Comparison of ENCODE assay signal across 22 mouse cellular contexts in genomic region chr9:94512246-94512645, GRCm38 (mm10). TPM values are rescaled to one million over a fixed set of nuclear protein-coding genes. Genes with fewer than 3 reads are reported as not detected.
A peak's percentile ranks its signal among the peaks of the same experiment; 100 is the strongest.
DNase-seq lines count a peak whose midpoint lies in the region; ATAC-seq lines count a peak whose summit lies in the region.
"Had no signal": no experiment of that assay in that cellular context is flagged by ENCODE, and none has a peak within 500 bp of the region (broad histone marks: within the 10 kb centered on the region; RNA-seq: fewer than 3 reads in every experiment).

No protein-coding gene starts in this region.

- H3K27ac ChIP-seq in heart, embryonic 10.5 days = no peak overlapping the region
- H3K27ac ChIP-seq in forebrain, embryonic 15.5 days (replicated peaks) = no peak overlapping the region
- no peak overlapping the region for H3K27ac ChIP-seq in neural tube, embryonic 15.5 days (replicated peaks)
- H3K27ac ChIP-seq: embryonic facial prominence, embryonic 10.5 days; hindbrain, embryonic 10.5 days; hindbrain, postnatal 0 days; limb, embryonic 15.5 days; liver, embryonic 14.5 days had no signal

- ATAC-seq in forebrain, embryonic 15.5 days (replicated peaks) = no peak
- no peak for ATAC-seq in neural tube, embryonic 15.5 days (ENCODE audit: low FRiP score)
- ATAC-seq: forebrain, postnatal 0 days; hindbrain, postnatal 0 days; intestine, embryonic 16.5 days had no signal

- 88% methylated on average over 8 of the region's 8 CpGs for WGBS in heart, embryonic 10.5 days
- WGBS in forebrain, embryonic 15.5 days = 91% methylated on average over 8 of the region's 8 CpGs
- 92% methylated on average over 8 of the region's 8 CpGs for WGBS in neural tube, embryonic 15.5 days

- H3K4me3 ChIP-seq in heart, embryonic 10.5 days = no peak overlapping the region
- H3K4me3 ChIP-seq in forebrain, embryonic 15.5 days = no peak overlapping the region
- no peak overlapping the region for H3K4me3 ChIP-seq in neural tube, embryonic 15.5 days (replicated peaks)
- H3K4me3 ChIP-seq: embryonic facial prominence, embryonic 10.5 days; hindbrain, embryonic 10.5 days; limb, embryonic 15.5 days had no signal

- H3K4me2 ChIP-seq in forebrain, embryonic 15.5 days (replicated peaks) = no peak overlapping the region
- no peak overlapping the region for H3K4me2 ChIP-seq in neural tube, embryonic 15.5 days
- H3K4me2 ChIP-seq: limb, embryonic 15.5 days; midbrain, embryonic 11.5 days had no signal

- no peaks in the 10 kb centered on the region for H3K9me3 ChIP-seq in heart, embryonic 10.5 days
- H3K9me3 ChIP-seq in forebrain, embryonic 15.5 days = no peaks in the 10 kb centered on the region
- H3K9me3 ChIP-seq in neural tube, embryonic 15.5 days (replicated peaks) = no peaks in the 10 kb centered on the region
- H3K9me3 ChIP-seq: embryonic facial prominence, embryonic 10.5 days; hindbrain, embryonic 10.5 days; limb, embryonic 15.5 days had no signal

- no peaks in the 10 kb centered on the region for H3K36me3 ChIP-seq in heart, embryonic 10.5 days
- H3K36me3 ChIP-seq in forebrain, embryonic 15.5 days = no peaks in the 10 kb centered on the region
- no peaks in the 10 kb centered on the region for H3K36me3 ChIP-seq in neural tube, embryonic 15.5 days
- H3K36me3 ChIP-seq: embryonic facial prominence, embryonic 10.5 days had no signal

- peaks cover 6% of the 10 kb centered on the region; the same call in 1 of the 2 replicates for H3K4me1 ChIP-seq in heart, embryonic 10.5 days
- no peaks in the 10 kb centered on the region for H3K4me1 ChIP-seq in forebrain, embryonic 15.5 days
- H3K4me1 ChIP-seq in neural tube, embryonic 15.5 days = no peaks in the 10 kb centered on the region
- H3K4me1 ChIP-seq: embryonic facial prominence, embryonic 10.5 days; hindbrain, embryonic 10.5 days; limb, embryonic 15.5 days had no signal

- no peak overlapping the region for H3K9ac ChIP-seq in forebrain, embryonic 15.5 days (replicated peaks)
- H3K9ac ChIP-seq in neural tube, embryonic 15.5 days (replicated peaks) = no peak overlapping the region
- H3K9ac ChIP-seq: forebrain, postnatal 0 days; limb, embryonic 15.5 days; liver, embryonic 14.5 days had no signal

- peak; percentile 90 for DNase-seq in heart, adult 11 months
- no peak for DNase-seq in heart, embryonic 10.5 days (ENCODE audit: low spot score)
- peak; percentile 20 for DNase-seq in lung, postnatal 14 days
- DNase-seq in lung, postnatal 4 days = no peak
- peak; percentile 66 for DNase-seq in lung, postnatal 36 days
- DNase-seq in skeletal muscle tissue, adult 2 months (ENCODE audit: low read depth, low spot score) = peak; percentile 19
- DNase-seq: adrenal gland, adult 2 months; cerebellum, adult 8-10 months; forebrain, postnatal 0 days; kidney, postnatal 25 days; left cerebral cortex, postnatal 4 days; right cerebral cortex, postnatal 14 days; spleen, adult 18-20 months had no signal

- H3K27me3 ChIP-seq in heart, embryonic 10.5 days (ENCODE audit: insufficient read depth, poor library complexity, severe bottlenecking) = no peaks in the 10 kb centered on the region
- no peaks in the 10 kb centered on the region for H3K27me3 ChIP-seq in forebrain, embryonic 15.5 days
- no peaks in the 10 kb centered on the region for H3K27me3 ChIP-seq in neural tube, embryonic 15.5 days (replicated peaks)
- H3K27me3 ChIP-seq: limb, embryonic 15.5 days had no signal

RNA-seq across cellular contexts. Expression of gene 1190002N15Rik, which starts 25.6 kb away (rescaled TPM):
- polyA plus RNA-seq in heart, embryonic 10.5 days (2016; fragmentation: Nextera tagmentation; extraction: Ambion mirVana) = 13.4 and 22.9 TPM in 2 replicates
- 8.3 and 13.3 TPM in 2 replicates for polyA plus RNA-seq in forebrain, embryonic 15.5 days (2015; fragmentation: Nextera tagmentation; extraction: Ambion mirVana)
- 8.6 and 13.3 TPM in 2 replicates for polyA plus RNA-seq in neural tube, embryonic 15.5 days (2015; fragmentation: Nextera tagmentation; extraction: Ambion mirVana)

Comparison
In these comparisons a context has a peak if more than half of its experiments do, and no peak if none do; other contexts are left out.
1. DNase-seq: peak in heart, adult 11 months (single experiment), lung, postnatal 14 days (single experiment), lung, postnatal 36 days (single experiment) and skeletal muscle tissue, adult 2 months (single experiment); none in heart, embryonic 10.5 days (single experiment) and lung, postnatal 4 days (0 of 2).